Mouse (Mus musculus): ENCODE results near the gene Svs1. TPM values are rescaled to one million over a fixed set of nuclear protein-coding genes. Genes with fewer than 3 reads are reported as not detected.

The Svs1 gene
- total RNA-seq, 2 experiments from 2014 or later, result not detected

- DNase-seq, result no peak
- intact Hi-C loops (cut with DNase I), result no loop called here
Observed at GRCm38 (mm10) chr6:49009161-49009555, 22.5 kb downstream of the Svs1 start.

DNA sequence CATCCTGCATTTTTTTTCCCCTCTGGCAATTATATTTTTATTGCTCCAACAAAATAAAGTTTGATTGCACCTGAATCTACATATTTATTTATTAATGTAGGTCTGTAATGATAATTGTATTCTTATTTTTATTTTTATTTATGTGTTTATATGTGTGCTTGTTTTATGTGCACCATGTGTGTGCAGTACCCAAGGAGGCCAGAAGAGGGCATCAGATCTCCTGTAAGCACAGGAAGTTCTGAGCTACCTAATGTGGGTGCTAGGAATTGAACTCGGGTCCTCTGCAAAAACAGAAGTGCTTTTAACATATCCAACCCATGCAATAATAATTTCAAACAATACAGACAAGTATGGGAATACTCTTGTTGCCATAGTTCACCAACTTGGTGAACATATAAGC lies 23.0 kb downstream of the Svs1 start:
- intact Hi-C loops (cut with DNase I), result no loop called here
- no peak for DNase-seq

GRCm38 (mm10) chr6:49011191-49011590 lies 24.5 kb downstream of the Svs1 start:
- intact Hi-C loops (cut with DNase I), result no loop called here

GRCm38 (mm10) chr6:49013023-49013422 lies 26.4 kb downstream of the Svs1 start:
- no peak for DNase-seq
- intact Hi-C loops (cut with DNase I), result no loop called here

More at GRCm38 (mm10) chr6:49011191-49011590, 24.5 kb downstream of the Svs1 start:
- DNase-seq, result no peak

DNA sequence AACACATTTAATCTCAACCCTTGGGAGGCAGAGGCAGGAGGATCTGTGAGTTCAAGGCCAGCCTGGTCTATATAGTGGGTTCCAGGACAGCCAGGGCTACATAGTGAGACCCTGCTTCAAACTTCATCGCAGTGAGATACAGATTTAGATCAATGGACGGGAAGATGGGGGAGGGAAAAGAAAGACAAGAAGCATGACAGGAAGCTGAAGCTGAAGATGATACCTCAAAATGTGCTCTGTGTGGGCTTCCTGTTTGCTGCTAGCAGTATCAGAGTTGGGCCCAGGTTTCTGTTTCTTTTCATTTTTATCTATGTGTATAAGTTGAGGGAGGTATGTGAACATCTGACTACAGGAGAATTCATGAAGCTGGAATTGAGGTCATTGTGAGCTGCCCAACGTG lies 26.8 kb downstream of the Svs1 start:
- DNase-seq, result no peak
- intact Hi-C loops (cut with DNase I), result no loop called here

DNA sequence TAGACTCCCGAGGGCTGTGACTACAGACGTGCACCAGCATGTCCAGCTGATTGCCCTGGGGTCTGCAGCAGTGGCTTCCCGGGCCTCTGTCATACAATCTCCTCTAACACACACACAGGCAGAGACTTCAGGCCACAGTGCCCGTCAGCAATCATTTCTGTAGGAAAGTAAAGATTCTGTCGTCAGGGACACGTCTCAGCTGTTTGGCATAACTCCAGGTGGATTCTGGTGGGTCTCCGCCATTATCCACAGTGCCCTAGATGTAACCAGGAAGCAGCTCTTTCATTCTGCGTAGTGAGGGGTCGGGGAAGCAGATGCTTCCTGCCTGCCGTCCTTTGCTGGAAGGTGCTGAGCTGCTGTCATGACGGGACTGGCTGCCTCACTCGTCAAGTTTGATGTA lies 30.5 kb downstream of the Svs1 start:
- DNase-seq, result no peak
- intact Hi-C loops (cut with DNase I), result no loop called here

GRCm38 (mm10) chr6:49019341-49019740 lies 32.7 kb downstream of the Svs1 start:
- no peak for DNase-seq
- intact Hi-C loops (cut with DNase I), result no loop called here

DNA sequence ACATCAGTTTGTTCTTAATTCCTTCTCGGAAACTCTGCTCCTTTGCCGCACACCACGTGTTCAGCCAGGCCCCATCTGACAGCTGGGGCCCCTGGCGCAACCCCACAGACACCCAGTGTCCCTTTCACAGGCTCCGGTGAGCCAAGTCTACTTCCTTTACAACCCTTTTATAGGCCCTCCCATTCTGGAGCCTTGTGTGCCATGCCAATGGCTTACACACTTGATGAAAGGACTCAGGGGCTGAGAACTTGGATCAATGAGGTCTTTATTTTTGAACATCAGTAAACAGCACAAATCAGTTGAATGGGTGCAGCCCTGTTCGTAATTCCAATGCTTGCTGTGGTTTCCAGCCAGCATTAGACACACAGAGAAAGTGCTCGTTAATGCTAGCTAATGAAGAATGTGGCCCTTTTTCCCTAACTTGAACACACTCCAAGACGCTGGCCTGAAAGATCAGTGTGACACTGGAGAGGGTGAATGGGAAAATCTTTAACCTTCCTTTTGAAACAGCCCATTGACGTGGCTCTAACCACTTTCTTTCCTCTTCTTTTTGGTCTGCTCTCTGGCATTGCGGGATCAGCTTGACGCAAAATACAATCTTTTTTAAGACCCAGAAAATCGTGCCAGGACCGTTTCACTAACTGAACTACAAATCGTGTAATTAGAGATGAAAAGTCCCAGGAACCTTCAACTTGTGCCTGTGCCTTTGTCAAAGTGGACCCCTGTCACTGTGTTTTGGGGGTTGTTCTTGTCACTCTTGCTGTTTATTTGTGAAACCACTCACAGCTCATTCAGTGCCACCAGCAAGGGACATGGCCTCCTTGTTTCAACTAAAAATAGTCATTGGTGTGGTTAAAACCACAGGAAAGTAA lies 34.7 kb downstream of the Svs1 start:
- intact Hi-C loops (cut with DNase I), result no loop called here

GRCm38 (mm10) chr6:49022384-49022783 lies 35.7 kb downstream of the Svs1 start:
- no peak for DNase-seq
- intact Hi-C loops (cut with DNase I), result no loop called here

More for the DNA sequence above, 34.7 kb downstream of the Svs1 start:
- no peak for DNase-seq

DNA sequence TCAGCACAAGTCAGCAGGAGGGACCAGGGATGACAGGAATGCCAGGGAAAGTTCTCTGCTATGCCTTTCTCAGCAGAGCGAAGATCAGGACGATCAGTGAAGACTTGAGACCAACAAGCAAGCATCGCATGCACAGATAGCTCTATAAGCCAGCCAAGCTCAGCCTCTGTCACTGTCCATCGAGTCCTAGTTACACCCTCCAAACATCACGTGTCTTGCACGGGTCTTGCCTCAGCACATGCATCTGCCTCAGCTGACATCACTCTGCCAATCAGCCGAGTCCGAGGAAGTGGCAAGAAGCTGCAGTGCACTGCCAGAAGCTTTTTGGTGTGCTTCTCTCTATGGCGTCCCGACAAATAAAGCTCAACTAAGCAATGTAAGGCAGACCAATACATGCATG lies 36.7 kb downstream of the Svs1 start:
- DNase-seq, result no peak
- intact Hi-C loops (cut with DNase I), result no loop called here

- DNase-seq, result no peak
- intact Hi-C loops (cut with DNase I), result no loop called here
Observed at GRCm38 (mm10) chr6:49025290-49025689, 38.6 kb downstream of the Svs1 start.

- intact Hi-C loops (cut with DNase I), result no loop called here
- DNase-seq, result no peak
Observed at GRCm38 (mm10) chr6:49026496-49026895, 39.8 kb downstream of the Svs1 start.

DNA sequence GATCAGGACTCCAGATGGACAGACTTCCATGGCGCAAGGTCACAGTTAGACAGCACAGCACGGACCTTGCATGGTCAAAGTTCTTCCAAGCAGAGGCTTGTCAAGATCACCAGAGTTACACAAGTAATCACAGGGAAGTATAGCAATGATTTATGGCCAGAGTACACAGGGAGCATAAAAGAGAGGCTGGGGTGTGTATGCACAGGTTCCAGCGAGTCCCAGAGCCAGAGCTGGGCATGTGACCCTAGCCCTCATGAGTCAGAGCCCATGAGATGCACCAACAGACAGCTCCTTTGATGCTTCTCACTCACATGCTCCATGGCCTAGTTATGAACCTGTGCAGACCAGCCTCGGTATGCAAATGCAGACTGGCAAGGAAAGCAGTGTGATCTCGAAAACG lies 41.4 kb downstream of the Svs1 start:
- DNase-seq, result no peak

GRCm38 (mm10) chr6:49028708-49029107 lies 42.0 kb downstream of the Svs1 start:
- no peak for DNase-seq
- intact Hi-C loops (cut with DNase I), result no loop called here

More for the DNA sequence above, 41.4 kb downstream of the Svs1 start:
- intact Hi-C loops (cut with DNase I), result no loop called here

- intact Hi-C loops (cut with DNase I), result no loop called here
- DNase-seq, result no peak
Observed at GRCm38 (mm10) chr6:49031230-49031629, 44.6 kb downstream of the Svs1 start.

DNA sequence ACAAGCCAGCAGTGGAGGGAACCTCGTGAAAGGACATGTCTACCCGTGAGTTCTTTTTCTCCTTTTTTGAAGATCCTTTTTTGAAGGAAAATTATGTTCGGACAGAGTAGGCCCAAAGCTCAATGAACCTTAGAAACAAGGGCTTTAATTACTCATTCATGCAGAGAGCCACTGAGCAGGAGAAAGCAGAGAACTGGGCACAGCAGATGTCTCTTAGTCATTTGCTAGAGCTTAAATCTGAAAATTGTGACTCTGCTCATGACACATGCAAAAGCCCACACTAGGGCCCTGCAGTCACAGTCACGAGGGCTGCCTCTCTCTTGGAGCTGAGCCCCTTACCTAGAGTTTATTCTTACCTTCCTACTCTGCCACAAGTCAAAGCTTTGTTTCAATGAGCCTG lies 46.1 kb downstream of the Svs1 start:
- intact Hi-C loops (cut with DNase I), result no loop called here

GRCm38 (mm10) chr6:49036275-49037267 lies 49.9 kb downstream of the Svs1 start, which contains the start of gene Gpnmb:
Gpnmb (plus strand) TSS chr6:49036546.
- intact Hi-C loops (cut with DNase I), result no loop called here
- DNase-seq, result peak in 1 of 2 experiments; percentile 9

More for the DNA sequence above, 46.1 kb downstream of the Svs1 start:
- DNase-seq, result no peak

DNA sequence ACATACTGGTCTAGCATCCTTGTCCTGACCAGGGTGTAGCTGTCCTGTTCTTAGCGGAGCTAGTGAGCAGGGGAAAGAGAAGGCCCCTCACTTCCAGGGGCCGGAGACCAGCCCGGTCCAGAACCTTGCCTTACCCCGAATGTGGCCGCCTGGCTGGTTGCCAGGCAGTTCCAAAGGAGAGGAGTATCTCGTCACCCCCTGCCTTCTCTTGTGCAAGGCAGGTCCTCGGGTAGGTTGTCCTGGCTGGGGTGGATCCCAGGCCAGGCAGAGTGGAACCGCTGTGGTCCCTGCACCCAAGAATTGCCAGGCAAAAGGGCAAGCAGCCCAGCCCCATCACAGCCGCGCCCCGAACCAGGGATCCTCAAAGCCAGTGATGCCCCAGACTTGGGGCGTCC lies 50.6 kb downstream of the Svs1 start:
- peak in 1 of 2 experiments; percentile 7 for DNase-seq
- intact Hi-C loops (cut with DNase I), result no loop called here

- intact Hi-C loops (cut with DNase I), result no loop called here
- DNase-seq, result peak; percentile 53 to 78
Observed at GRCm38 (mm10) chr6:49039470-49040180, 53.0 kb downstream of the Svs1 start.
